Mouse (Mus musculus) MEL (cell line): Measurements from ENCODE around the gene Cyp2d11.

ENCODE experiments used
- CHD1 ChIP-seq: IDR thresholded peaks from 2 replicates; pipeline ENCODE4 v1.6.1; 2012; ENCODE audit warnings: low read depth, mild to moderate bottlenecking, inconsistent platforms, low read length, improper control_type of control experiment
- CTCF ChIP-seq, 3 experiments: IDR thresholded peaks in 2 of 3; conservative IDR thresholded peaks in 1 of 3; 2 replicates each; pipeline ENCODE4 v1.5.1; 2011 to 2012; ENCODE audit warnings: low read length in 3 of 3, low read depth in 2 of 3, mild to moderate bottlenecking in 2 of 3, improper control_type of control experiment in 1 of 3, inconsistent platforms in 1 of 3, mixed read lengths in 1 of 3, moderate library complexity in 1 of 3; ENCODE audit not compliant: control insufficient read depth in 1 of 3, insufficient read depth in 1 of 3, poor library complexity in 1 of 3, severe bottlenecking in 1 of 3
- MYC ChIP-seq: IDR thresholded peaks from 2 replicates; pipeline ENCODE4 v1.6.1; 2011; ENCODE audit warnings: low read depth, mild to moderate bottlenecking, low read length, improper control_type of control experiment, moderate library complexity
- SMC3 ChIP-seq: IDR thresholded peaks from 2 replicates; pipeline ENCODE4 v1.6.1; 2011; ENCODE audit warnings: low read depth, low read length, improper control_type of control experiment

GRCm38 (mm10) chr15:82375855-82376254 is 18.0 kb downstream of the Cyp2d11 start:
- TF ChIP-seq MYC (no peak), CHD1 (no peak), SMC3 (no peak), CTCF (IDR thresholded peaks at IDR 0.05 in 2 of 3, conservative IDR thresholded peaks at IDR 0.05 in 1 of 3; ENCODE audit: control insufficient read depth in 1 of 3, insufficient read depth in 1 of 3, low read depth in 2 of 3, low read length in 3 of 3, poor library complexity in 1 of 3, severe bottlenecking in 1 of 3) (no peak)
